Mouse (Mus musculus) heart, postnatal 36 days (tissue): ENCODE results near the gene Rab40c. TPM values are rescaled to one million over a fixed set of nuclear protein-coding genes. Genes with fewer than 3 reads are reported as not detected.

Source experiments
- DNase-seq, 2 experiments: peaks; one replicate each; pipeline ENCODE4 v3.0.0; 2021 to 2022
- intact Hi-C: fragments of 180-260 bp; cut with DNase I; formaldehyde crosslinking; loops from one replicate; pipeline ENCODE4 v1.15.1; 2025
- total RNA-seq, 2 experiments: library from RNA; stranded (reverse); gene quantifications; 2 replicates each; pipeline ENCODE4 v1.2.3; 2021

Gene Rab40c
- total RNA-seq, 2 experiments from 2014 or later = 18.4 to 21.2 TPM

GRCm38 (mm10) chr17:25907640-25908039, 11.9 kb downstream of the Rab40c start:
- no peak for DNase-seq
- intact Hi-C loops = no loop called here

GRCm38 (mm10) chr17:25903061-25903460, 16.5 kb downstream of the Rab40c start:
- intact Hi-C loops = no loop called here
- DNase-seq = no peak

DNA sequence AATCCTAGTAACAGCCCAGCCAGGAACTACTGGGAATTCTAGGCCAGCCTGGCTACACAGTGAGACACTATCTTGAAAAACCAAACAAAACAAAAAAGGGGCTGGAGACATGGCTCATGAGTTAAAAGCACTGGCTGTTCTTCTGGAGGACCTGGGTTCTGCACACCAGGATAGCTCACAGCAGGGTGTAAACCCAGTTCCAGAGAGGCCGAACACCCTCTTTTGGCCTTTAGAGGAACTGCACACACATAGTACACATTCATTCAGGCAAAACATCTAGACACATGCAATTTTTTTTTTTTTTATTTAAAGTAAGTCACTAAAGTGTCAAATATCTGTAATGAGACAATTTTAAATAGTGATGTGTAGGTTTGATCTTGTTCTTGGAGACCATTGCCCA, 19.3 kb downstream of the Rab40c start:
- intact Hi-C loops = no loop called here
- no peak for DNase-seq

- intact Hi-C loops = loop anchor here (2.0 kb wide), 2 partner anchors 45 to 89 kb away; partner anchors contain the start of gene Capn15
- no peak for DNase-seq
Measured at GRCm38 (mm10) chr17:25895891-25896290, 23.6 kb downstream of the Rab40c start.

DNA sequence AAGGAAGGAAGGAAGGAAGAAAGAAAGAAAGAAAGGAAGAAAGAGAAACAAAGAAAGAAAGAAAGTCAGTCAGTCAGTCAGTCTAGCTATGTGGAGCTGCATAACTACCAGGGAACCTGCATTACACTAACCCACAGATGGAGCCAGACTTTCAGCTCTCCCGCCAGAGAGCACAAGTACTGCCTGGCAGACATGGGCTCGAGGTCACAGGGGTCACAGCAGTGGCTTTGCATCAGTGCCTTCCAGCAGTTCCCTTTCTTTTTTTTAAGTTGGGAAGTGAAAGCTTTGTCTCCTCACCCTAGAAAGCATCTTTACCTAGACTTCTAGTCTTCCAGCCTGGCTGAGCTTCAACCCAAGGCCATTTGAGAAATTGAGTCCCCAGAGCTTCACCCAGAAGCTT, 24.1 kb downstream of the Rab40c start:
- DNase-seq = no peak
- intact Hi-C loops = loop anchor here (2.0 kb wide), 2 partner anchors 45 to 89 kb away; partner anchors contain the start of gene Capn15

DNA sequence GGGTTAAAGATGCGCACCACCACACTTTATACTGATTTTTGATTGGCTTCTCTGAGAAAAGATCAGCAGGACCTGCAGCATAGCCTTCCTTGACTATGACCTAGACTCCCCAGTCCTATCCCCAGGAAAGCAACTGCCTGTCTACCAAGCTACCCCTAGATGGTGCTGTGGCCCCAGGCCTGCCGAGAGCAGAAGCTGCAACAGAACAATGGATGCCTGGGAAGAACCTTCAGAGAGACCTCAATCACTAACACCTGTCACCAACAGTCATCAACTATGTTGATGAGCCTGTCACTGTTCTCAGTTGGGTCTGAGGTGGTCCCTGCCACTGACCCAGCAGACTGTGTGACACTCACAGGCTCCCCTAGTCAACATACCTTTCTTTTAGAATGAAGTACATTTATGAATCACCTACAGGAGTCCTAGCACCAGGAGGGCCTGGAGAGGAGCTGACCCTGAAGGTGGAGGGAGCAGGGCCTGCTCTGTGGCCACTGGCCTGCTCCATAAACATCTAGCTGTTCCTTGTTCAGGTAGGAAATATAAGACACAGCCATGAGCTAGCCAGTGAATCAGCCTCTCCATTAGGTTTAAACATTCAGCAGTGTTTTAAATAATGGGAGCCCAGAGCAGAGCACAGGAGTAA, 25.4 kb downstream of the Rab40c start:
- DNase-seq = peak; percentile 68 to 71
- intact Hi-C loops = loop anchor here (1.0 to 5.0 kb wide), 4 partner anchors 47 to 198 kb away; partner anchors contain the start of genes Capn15 and Decr2

GRCm38 (mm10) chr17:25888837-25889236, 30.7 kb downstream of the Rab40c start:
- intact Hi-C loops = no loop called here
- DNase-seq = no peak

DNA sequence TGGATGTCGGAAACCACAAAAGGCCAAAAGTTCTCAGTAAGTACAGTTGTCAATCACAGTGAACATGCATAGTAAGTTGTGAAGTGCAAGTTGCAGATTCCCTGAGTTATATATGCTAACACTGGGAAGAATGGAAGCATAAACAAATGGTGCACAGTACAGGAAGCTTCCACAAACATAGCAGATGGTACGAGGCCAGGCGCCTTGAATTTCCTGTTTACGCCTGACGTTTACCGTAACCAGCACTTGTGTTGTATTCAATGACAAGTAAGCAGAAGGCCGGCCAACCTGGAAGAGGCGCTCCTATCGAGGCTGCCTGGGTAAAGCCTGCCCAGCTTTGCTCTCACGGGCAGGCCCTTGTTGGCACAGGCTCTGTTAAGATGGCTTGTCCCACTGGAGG, 32.1 kb downstream of the Rab40c start:
- no peak for DNase-seq
- intact Hi-C loops = no loop called here

GRCm38 (mm10) chr17:25886806-25887205, 32.7 kb downstream of the Rab40c start:
- intact Hi-C loops = no loop called here
- no peak for DNase-seq

DNA sequence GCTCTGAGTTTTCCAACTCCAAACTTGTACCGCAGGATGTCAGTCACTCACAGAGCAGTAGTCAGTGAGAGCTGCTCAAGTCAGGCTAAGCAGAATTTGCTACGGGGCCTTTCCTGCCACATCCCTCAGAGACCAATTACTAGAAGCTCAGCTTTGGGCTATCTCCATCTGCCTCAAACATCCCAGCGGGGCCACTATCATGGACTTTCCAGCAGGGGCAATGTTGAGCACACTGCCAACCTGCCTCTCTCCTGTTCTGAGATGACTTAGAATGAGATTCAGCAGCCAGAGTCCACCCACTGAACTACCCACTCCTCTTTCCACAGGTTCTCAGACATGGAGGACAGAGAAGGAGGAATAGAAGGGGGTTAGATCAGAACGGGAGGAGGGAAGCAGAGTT, 33.9 kb downstream of the Rab40c start:
- intact Hi-C loops = no loop called here
- DNase-seq = no peak

GRCm38 (mm10) chr17:25883824-25884223, 35.7 kb downstream of the Rab40c start:
- DNase-seq = no peak
- intact Hi-C loops = no loop called here

GRCm38 (mm10) chr17:25883268-25883667, 36.3 kb downstream of the Rab40c start:
- intact Hi-C loops = no loop called here

DNA sequence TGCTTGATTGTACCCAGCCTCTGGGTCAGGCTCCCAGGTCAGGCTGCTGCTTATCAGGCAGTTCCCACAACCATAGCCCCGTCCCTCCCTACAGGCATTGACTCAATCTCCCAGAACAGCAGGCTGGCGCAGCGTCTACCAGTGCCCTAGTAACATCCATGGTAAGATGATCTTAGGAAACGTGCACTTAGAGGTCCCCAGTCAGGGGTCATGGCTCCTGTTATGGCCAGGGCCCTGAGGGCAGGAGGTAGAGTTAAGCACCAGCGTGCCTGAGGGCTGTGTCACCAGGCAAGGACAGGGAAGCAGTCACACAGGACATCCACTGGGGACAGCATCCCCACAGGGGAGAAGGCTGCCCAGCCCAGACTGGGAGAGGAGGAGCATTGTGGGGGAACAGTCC, 37.2 kb downstream of the Rab40c start:
- intact Hi-C loops = no loop called here

More at GRCm38 (mm10) chr17:25883268-25883667, 36.3 kb downstream of the Rab40c start:
- DNase-seq = no peak

DNA sequence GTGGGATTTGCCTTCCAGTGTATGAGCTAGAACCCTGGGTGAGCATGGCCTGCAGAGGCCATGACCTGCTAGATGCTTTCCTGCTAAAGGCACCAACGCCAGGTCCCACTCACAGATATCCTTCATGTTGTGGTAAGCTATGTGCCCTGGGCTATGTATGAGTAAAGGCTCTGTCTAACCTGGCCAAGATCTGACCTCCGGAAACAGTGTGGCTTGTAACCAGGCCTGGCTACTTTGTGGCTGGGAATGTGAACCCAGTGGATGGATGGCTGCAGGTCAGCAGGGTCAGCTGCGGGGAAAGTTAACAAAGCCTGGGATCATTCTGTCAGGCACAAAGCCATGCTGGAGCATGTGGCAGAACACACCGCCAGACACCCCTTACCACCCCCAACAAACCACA, 37.8 kb downstream of the Rab40c start:
- DNase-seq = no peak
- intact Hi-C loops = no loop called here

More for the DNA sequence above, 37.2 kb downstream of the Rab40c start:
- no peak for DNase-seq

DNA sequence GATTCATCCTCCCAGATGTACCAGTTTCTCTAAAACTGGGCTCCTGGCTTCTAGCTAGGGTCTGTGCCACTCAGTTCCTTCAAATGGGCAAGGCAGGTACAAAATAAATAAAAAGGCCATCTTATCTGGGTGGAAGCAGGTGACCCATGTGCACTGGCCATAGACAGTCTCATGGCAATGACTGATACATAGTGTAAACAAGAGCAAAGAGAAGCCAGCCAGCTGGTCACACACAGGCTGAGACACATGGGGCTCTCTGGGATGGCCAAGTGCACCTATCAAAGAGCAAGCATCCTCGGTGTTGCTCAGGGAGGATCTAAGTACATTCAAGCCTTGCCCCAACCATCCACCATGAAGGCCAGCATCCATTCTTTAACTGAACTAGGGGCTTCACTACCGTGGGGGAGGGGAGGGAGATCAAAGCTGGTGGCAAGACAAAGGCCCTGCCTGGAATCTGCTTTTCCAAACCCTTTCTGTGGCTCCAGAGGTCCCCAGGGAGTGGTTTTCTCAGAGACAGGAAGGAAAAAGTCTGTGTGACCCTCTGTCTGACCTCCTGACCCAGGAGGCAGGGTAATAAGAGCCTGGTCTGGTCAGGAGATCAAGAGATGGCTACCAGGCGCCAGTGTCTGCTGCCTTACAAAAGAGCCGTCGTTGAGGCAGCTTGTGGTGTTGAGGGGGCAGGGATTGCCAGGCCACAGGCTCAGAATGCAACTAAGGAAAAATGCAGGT, 38.5 kb downstream of the Rab40c start:
- intact Hi-C loops = no loop called here
- DNase-seq = no peak

- no peak for DNase-seq
- intact Hi-C loops = no loop called here
Measured at GRCm38 (mm10) chr17:25880196-25880910, 39.2 kb downstream of the Rab40c start, which contains the start of gene Wfikkn1. Gene Wfikkn1, minus strand, starts transcription at chr17:25880858.

DNA sequence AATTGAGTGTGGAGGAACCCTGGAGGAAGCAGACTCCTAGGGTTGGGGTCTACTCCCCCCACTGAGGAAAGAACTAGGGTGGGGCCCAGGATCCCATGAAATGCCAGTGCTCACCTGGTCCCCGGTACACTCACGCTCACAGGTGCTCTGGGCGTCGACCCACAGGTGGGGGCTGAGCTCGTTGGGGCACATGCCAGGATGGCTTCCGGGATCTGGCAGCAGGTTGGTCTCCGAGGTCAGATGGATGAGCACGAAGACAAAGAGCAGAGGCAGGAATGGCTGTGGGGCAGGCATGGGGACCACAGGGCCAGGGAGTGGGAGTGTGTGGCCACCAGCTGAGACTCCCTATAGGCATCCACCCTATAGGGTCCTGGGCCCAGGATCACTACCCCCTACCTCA, 39.8 kb downstream of the Rab40c start:
- DNase-seq = no peak
- intact Hi-C loops = no loop called here

DNA sequence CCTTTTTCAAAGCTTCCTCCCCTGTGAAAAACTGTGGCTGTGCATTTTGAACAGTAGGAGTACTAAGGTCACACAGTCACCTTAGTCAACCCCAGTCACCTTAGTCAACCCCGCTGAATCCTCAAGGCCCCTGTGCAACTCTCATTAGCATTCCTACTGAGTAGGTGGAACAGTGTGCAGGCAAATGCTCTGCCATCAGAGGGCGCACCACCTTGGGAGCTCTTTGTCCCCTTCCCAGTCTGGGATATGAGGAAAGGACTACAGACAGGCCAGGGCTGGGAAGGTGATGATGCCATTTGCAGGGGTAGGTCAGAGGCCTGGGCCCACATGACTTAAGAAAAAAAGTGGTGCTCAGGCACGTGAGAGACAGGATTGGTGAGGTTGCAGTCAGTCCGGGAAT, 40.3 kb downstream of the Rab40c start:
- DNase-seq = no peak
- intact Hi-C loops = no loop called here

- DNase-seq = no peak
- intact Hi-C loops = no loop called here
Measured at GRCm38 (mm10) chr17:25878611-25879180, 40.8 kb downstream of the Rab40c start.

DNA sequence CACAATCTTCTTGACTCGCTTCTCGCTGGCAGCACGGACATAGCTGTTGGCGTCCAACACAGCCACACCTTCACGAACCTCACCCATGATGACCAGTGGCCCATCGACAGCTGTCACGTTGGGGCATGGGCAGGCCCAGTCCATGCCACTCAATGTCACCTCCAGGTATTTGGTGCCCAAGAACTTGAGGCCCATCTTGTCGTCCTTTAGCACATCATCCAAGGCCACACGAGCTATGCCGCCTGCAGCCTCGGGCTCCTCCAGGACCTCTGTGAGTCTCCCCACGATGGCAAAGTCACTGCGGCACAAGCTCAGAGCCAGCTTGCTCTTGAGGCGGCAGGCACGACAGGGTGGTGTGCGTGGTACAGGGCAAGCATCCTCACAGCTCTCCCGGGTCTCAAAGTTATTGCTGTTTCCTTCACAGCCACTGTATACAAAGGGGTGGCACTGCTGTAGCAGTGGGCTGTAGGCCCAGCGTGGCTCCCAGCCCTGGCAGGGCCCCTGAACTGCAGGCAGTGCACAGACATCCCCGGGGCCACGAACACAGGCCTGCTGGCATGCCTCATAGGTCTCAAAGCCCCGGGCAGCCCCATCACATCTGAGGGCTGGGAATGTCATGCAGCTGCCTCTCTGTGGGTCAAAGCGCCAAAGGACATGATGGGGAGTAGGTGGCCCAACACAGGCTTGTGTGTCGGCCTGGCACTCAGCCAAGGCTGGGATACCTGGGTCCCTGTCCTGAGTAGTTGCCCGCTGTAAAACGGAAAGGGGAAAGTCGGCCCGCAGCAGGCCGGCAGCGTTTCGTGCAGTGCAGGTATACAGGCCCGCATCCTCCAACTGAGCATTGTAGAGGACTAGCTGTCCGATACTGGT, 41.6 kb downstream of the Rab40c start:
- intact Hi-C loops = no loop called here
- no peak for DNase-seq
